Mouse (Mus musculus): ENCODE results near the gene March10.

Gene March10

GRCm38 (mm10) chr11:105456497-105456907, at the start of gene March10:
Gene March10 (minus strand): TSS chr11:105456735.
- DNase-seq (ENCODE audit: low spot score in 2 of 2) = peak; percentile 57 to 67

GRCm38 (mm10) chr11:105506322-105506721, 49.8 kb upstream of the March10 start:
- DNase-seq (ENCODE audit: low spot score in 2 of 2) = no peak

GRCm38 (mm10) chr11:105505038-105505437, 48.5 kb upstream of the March10 start:
- DNase-seq (ENCODE audit: low spot score in 2 of 2) = no peak

- no peak for DNase-seq (ENCODE audit: low spot score in 2 of 2)
Measured at GRCm38 (mm10) chr11:105502311-105502710, 45.8 kb upstream of the March10 start.

- DNase-seq (ENCODE audit: low spot score in 2 of 2) = no peak
Measured at GRCm38 (mm10) chr11:105497505-105497904, 41.0 kb upstream of the March10 start.

GRCm38 (mm10) chr11:105496665-105497064, 40.1 kb upstream of the March10 start:
- DNase-seq (ENCODE audit: low spot score in 2 of 2) = no peak

GRCm38 (mm10) chr11:105495591-105496270, 39.2 kb upstream of the March10 start:
- no peak for DNase-seq (ENCODE audit: low spot score in 2 of 2)

GRCm38 (mm10) chr11:105494786-105495369, 38.3 kb upstream of the March10 start:
- no peak for DNase-seq (ENCODE audit: low spot score in 2 of 2)

GRCm38 (mm10) chr11:105492392-105492791, 35.9 kb upstream of the March10 start:
- DNase-seq (ENCODE audit: low spot score in 2 of 2) = no peak

GRCm38 (mm10) chr11:105490971-105491370, 34.4 kb upstream of the March10 start:
- no peak for DNase-seq (ENCODE audit: low spot score in 2 of 2)

GRCm38 (mm10) chr11:105485412-105485811, 28.9 kb upstream of the March10 start:
- no peak for DNase-seq (ENCODE audit: low spot score in 2 of 2)

- DNase-seq (ENCODE audit: low spot score in 2 of 2) = no peak
Measured at GRCm38 (mm10) chr11:105484993-105485392, 28.5 kb upstream of the March10 start.

GRCm38 (mm10) chr11:105482747-105483146, 26.2 kb upstream of the March10 start:
- no peak for DNase-seq (ENCODE audit: low spot score in 2 of 2)

GRCm38 (mm10) chr11:105474746-105475145, 18.2 kb upstream of the March10 start:
- no peak for DNase-seq (ENCODE audit: low spot score in 2 of 2)

GRCm38 (mm10) chr11:105474352-105474736, 17.8 kb upstream of the March10 start:
- DNase-seq (ENCODE audit: low spot score in 2 of 2) = no peak

GRCm38 (mm10) chr11:105473716-105474351, 17.3 kb upstream of the March10 start:
- no peak for DNase-seq (ENCODE audit: low spot score in 2 of 2)

- DNase-seq (ENCODE audit: low spot score in 2 of 2) = no peak
Measured at GRCm38 (mm10) chr11:105472610-105473009, 16.1 kb upstream of the March10 start.

GRCm38 (mm10) chr11:105470896-105471295, 14.4 kb upstream of the March10 start:
- DNase-seq (ENCODE audit: low spot score in 2 of 2) = no peak

GRCm38 (mm10) chr11:105469561-105469960, 13.0 kb upstream of the March10 start:
- no peak for DNase-seq (ENCODE audit: low spot score in 2 of 2)

- no peak for DNase-seq (ENCODE audit: low spot score in 2 of 2)
Measured at GRCm38 (mm10) chr11:105469091-105469507, 12.6 kb upstream of the March10 start.

GRCm38 (mm10) chr11:105468436-105468835, 11.9 kb upstream of the March10 start:
- no peak for DNase-seq (ENCODE audit: low spot score in 2 of 2)

GRCm38 (mm10) chr11:105467816-105468215, 11.3 kb upstream of the March10 start:
- no peak for DNase-seq (ENCODE audit: low spot score in 2 of 2)

- no peak for DNase-seq (ENCODE audit: low spot score in 2 of 2)
Measured at GRCm38 (mm10) chr11:105467266-105467665, 10.7 kb upstream of the March10 start.
